Mouse (Mus musculus) thymus, postnatal 14 days (tissue): Measurements from ENCODE around the gene Nktr.

ENCODE experiments used
- DNase-seq: peaks from one replicate; pipeline ENCODE4 v3.0.0; 2021

The Nktr gene

DNA sequence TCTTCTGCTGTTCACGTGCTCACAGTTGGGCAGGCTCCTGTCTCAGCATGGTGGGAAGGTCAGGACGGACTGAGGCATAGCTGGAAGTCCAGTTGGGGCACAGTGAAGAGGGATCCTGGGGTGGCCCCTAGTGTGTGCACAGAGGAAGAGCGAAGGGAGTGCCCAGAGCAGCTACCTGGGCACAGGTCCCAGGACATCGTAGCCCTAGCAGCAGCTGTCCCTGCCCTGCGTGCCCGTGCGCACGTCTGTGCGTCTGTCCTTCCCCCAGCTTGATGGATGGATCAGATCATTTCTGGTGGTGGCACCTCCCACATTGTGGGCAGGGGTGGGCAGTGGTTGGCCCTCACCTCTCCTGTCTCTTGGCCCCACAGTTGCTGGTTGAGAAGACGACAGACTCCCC, 43.3 kb downstream of the Nktr start:
- no peak for DNase-seq

DNA sequence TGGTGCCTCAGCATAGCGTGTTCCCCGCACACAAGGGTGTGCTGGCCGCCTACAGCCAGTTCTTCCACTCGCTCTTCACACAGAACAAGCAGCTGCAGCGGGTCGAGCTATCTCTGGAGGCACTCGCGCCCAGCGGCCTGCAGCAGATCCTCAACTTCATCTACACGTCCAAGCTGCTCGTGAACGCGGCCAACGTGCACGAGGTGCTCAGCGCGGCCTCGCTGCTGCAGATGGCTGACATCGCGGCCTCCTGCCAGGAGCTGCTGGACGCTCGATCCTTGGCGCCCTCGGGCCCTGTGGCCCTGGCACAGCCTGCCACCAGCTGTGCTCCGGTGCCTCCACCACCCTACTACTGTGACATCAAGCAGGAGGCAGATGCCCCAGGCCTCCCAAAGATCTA, 43.8 kb downstream of the Nktr start:
- no peak for DNase-seq

DNA sequence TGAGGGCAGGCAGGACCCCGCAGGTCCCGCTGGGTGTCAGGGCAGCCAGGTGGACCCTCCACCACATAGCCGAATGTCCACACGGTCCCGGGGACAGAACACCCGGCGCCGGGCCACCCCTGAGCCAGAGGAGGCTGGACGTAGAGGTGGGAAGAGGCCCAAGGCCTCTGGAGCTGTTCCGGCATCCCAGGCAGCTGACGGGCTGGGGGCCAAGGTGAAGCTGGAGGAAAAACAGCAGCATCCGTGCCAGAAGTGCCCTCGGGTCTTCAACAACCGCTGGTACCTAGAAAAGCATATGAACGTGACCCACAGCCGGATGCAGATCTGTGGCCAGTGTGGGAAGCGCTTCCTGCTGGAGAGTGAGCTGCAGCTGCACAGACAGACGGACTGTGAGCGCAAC, 44.7 kb downstream of the Nktr start:
- no peak for DNase-seq

DNA sequence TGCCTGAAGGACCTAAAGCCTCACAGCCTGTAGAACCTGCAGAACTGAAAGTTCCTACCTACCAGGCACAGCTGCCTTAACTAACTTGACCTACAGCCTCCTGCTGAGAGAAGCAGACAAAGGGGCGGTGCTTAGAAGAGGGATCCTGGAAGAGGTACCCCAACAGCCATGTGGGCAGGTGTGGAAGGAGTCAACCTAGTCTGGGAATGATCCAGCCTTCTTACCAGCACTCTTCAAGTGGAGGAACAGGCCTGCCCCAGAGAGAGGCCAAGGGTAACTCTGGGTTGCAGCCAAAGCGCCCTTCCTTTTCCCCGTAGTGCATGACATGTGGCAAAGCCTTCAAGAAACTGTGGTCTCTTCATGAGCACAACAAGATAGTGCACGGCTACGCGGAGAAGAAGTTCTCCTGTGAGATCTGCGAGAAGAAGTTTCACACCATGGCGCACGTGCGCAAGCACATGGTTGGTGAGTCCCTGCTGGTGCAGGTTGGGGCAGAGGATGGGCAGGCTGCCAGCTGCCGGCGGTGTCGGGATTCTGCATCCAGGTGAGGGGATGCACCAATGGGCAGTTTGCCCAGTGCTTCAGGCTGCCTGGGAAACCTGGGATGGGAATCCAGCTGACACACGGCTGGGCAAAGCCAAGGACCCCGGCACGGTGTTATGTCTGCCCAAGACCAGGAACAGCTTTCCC, 46.3 kb downstream of the Nktr start:
- DNase-seq, result no peak

DNA sequence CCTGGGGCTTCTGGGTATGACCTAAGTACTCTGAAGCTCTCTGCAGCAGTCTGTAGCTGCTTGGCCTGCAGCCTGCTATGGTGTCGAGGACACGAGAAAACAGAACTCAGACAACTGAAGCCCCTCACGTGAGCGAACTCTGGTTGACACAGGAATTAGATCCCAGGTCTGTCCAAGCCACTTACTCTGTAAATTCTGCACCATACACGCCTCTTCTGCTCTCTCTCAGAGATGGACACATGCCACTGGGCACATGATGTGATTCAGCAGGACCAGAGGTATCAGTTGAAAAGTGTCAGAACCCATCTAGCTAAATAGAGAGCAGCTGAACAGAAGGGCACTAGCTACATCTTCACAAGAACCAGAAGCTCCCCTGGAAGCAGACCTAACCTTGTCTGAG, 53.4 kb downstream of the Nktr start:
- DNase-seq, result no peak

DNA sequence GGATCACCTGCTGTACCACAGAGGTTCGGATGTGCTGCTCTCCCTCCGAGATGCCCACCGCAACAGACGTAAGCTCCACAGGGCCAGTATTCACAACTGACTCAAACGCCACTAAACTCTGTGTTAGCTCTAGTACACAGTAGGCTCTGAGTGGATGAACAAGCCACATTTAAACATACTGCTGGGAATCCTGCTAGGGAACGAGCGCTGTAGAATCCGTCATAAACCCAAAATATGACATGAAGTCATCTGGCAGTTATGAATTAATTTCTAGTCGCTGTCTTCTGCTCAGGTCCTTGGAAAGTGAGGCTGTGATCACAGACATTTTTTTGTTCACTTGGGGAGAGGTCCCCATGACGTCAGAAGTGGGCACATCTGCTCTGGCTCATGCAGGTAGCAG, 57.0 kb downstream of the Nktr start:
- no peak for DNase-seq

DNA sequence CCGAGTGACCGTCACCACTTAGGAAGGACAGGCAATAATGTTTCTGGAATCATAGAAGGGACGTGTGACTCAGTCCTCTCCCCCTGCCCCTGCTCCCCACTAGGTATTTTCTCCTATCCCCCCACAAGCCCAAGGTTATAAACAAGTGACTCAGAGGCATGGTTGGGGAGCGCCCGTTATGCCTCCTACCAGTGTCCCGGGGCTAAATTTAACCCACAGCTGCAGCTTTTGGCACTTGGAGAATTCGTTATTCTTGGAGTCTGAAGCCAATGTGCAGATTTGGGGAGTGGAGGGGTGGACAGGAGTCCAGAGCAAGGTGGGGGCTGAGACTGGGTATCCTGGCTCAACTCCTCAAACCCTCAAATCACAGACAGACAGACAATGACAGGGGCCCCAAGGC, 57.5 kb downstream of the Nktr start:
- DNase-seq, result no peak

DNA sequence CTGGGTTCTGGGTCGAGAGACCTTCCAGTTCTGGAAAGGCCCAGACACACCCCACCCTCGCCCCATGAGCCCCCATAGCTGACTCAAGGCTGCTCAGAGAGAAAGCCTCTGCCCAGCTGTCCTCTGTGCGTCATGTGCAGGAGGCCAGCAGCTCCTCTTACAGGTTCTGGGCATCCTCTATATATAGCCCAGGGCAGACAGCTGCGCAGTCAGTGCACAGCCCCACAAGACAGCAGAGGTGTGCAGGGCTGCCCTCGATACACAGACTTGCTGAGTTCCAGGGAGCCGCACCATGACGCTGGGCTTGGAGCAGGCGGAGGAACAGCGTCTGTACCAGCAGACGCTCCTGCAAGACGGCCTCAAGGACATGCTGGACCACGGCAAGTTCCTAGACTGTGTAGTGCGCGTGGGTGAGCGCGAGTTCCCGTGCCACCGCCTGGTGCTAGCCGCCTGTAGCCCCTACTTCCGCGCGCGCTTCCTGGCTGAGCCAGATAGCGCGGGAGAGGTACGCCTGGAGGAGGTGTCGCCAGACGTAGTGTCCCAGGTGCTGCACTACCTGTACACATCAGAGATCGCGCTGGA, 58.6 kb downstream of the Nktr start, which contains the start of gene Klhl40:
Gene Klhl40, plus strand, starts transcription at position 124 of the 582 bp plus-strand sequence.
- DNase-seq, result no peak

DNA sequence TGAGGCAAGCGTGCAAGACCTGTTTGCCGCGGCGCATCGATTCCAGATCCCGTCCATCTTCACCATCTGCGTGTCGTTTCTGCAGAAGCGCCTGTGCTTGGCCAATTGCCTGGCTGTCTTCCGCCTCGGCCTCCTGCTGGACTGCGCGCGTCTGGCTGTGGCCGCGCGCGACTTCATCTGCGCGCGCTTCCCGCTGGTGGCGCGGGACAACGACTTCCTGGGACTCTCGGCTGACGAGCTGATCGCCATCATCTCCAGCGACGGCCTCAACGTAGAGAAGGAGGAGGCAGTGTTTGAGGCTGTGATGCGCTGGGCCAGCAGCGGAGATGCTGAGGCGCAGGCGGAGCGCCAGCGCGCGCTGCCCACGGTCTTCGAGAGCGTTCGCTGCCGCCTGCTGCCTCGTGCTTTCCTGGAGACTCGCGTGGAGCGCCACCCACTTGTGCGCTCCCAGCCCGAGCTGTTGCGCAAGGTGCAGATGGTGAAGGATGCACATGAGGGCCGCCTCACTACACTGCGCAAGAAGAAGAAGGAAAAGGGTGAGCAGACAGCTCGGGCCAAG, 59.2 kb downstream of the Nktr start:
- DNase-seq, result no peak

DNA sequence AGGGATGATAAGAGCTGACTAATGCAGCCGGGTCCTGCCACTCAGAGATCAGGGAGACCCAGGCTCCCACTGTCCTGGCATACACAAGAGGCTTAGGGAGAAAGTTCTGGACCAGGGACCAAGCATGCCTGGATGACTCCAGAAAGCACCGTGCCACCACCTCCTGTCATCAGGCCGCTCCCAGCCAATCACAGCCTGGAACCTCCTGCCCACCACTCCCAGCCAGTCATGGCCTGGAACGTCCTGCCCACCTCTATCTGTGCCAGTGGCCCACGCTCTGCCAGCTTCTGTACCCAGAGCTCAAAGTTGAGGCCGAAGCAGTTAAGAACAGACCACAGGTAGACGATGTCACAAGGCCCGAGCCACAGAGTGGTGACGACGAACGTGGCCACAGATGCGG, 65.8 kb downstream of the Nktr start:
- DNase-seq, result no peak

DNA sequence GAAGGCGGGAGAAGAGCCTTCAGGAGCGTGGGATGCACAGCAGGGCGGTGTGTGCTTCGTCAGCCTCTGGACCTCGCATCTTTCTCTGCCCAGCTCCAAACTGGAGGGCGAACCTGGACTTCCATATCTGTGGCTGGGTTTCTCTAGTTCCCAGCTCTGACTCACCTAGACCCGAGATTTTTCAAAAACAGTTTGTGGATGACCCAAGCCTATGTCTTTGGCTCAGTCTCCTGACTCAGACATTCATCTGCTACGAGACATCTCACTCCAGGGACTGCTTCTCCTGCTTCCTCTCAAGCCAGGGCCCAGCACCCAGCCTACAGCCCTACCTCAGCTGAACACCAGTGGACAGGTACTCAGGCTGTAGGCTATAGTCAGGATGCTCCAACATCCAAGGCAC, 66.3 kb downstream of the Nktr start:
- DNase-seq, result no peak

DNA sequence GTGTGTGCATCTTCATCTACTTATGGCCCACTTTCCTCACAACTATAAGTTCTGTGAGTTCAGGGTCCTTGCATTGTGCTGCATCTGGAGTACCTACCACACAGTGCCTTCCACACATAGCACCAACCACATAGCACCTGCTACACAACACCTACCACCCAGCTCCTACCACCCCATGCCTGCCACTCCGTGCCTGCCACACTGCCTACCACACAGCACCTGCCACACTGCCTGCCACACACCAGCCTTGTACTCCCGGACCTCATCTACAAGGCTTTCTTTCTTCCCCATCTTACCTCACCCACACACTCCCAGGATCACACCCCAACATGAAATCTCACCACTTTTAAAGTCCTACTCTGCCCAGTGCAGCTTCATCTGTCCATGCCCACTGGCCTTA, 67.4 kb downstream of the Nktr start:
- no peak for DNase-seq

DNA sequence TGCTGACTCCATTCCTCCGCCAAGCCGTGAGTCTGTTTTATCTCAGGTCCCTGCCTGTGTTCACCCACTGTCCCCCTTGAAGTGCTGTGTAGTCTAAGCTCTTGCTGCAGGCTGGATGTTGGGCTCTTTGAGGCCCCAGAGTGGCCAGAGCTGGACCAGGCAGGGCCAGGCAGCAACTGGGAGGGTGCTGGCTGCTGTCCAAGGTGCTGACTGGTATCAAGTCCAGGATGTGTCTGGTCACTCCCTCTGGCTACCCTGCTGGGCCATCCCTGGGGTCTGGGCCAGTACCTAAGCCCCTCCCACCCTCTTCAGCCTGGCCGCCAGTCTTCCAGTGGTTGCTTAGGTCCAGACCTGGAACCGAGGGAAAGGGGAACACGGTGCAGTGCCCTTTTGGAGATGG, 72.2 kb downstream of the Nktr start:
- peak; percentile 23 for DNase-seq

DNA sequence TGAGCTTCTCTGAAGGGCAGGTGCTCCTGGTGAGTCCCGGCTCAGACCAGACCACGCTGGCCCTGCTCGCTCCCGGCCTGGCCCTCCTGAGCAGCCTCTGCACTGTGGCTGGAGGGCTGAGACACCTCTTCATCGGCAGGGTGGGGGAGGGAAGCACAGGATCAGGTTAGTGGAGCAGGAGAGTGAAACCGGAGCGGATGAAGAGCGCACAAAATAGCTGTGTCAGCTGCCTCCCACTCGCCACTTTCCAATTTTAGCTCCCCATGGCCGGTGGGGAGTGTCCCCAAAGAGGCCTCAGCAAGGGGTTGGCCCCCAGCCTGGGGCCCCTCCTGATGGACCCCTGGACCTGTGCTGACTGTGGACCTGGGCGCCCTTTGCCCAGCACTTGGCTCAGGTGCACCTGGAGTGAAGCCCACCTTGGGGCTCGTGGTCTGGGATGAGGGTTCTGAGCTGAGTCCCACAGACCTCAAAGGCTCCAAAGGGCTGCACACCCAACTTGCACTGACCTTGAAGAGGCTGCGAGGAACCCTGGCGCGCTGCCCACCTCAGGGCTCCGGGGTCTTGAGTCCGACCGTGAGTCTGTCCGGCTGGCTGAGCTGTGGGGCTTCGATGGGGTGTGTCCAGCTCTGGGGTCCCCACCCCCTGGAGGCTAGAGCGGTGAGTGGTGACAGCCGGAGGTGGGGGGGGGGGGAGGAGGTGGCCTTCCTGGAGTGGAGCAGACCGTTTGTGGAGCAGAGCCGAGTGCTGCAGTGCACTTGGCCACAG, 73.0 kb downstream of the Nktr start, which contains the start of gene Hhatl:
Gene Hhatl, minus strand, starts transcription at position 751 of the 765 bp plus-strand sequence.
- DNase-seq, result no peak

DNA sequence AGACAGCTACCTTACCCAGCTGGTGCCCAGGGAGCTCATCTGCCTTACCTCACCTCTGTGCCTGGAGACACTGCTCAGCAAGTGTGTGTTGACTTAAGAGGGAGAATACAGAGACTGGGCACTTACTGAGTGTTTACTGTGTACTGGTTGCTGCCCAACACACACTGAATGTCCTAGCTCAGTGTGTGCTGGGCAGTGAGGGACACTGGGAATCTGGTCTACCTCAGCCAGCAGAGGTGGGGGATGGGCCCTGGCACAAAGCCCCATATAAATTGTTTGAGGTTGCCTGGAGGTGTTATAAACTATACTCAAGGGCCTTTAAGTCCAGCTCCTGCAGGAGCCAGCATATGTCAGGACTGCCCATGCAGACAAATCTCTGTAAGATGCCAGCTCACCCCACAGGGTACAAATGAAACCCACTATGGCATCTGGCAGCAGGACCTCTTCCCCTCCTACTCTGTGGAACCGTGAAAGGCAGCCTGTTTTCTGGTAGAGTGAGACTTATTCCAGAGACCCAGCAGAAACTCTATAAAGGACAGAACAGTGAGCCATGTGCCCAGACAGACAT, 76.1 kb downstream of the Nktr start:
- DNase-seq, result no peak

DNA sequence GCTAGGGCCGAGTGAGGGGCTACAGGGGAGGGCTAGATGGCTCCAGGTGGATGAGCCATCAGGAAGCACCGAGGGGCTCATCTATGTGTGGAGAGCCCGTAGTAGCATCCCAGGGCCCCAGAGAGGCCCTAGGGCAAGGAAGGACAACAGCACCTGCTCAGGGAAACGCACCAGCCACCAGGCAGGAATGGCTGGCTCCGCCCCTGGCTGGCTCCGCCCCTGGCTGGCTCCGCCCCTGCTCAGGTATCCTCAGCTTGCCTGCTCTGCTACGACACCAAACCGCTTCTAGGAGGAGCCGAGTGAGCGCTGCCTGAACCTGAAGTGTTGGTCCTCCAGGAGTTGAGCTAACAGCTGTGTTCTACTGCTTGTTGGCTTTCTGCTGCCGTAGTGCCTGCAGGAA, 78.8 kb downstream of the Nktr start:
- DNase-seq, result no peak

DNA sequence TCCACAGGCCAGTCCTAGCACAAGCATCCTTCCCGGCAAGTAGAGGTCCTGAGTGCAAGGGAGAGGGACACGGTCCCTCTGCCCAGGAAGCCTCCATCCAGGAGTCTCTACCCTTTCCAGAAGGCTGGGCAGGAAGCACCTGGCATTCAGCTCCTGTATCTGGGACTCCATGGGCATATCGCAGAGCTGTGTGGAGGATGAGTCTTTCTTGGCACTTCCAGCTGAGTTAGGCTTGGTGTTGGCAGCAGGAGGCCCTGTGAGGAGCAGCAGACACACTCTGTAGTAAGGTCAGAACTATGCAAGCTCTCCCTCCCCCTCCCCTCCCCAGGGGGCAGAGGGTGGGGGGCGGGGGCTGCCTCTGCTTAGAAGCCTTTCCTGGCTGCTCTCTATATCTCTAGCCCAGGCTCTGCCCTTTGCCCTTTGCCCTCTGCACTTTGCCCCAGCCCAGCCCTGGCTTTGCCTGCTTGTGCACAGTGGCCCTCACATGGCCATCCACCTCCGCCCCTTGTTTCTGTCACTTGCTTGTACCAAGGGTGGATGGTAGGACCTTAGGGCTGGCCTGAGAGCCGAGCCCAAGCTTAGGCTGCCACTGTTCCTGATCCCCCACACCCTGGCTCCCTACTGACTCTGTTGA, 80.0 kb downstream of the Nktr start:
- no peak for DNase-seq

DNA sequence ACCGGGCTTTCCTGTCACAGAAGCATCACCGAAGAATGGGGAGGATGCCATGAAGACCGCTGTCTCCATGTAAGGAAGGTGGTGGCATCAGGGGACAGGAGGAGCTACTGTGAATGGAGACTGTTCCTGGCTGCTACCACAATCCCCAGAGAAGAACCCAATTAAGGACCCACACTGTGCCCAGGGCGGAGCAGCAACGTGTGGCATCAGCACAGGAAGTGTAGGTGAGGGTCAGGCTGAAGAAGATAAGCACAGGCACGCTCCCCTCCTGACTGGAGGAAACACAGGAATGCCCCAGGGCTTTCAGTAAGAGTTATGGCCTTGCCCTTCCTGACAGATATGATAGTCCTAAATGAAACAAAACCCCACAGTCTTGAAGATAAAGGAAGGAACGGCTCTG, 83.8 kb downstream of the Nktr start:
- DNase-seq, result no peak
